Mouse (Mus musculus) lung, postnatal 0 days (tissue): ENCODE measurements around the gene Egfl7.

Experiments
- CTCF ChIP-seq: IDR thresholded peaks from 2 replicates; pipeline ENCODE4 v1.5.1; 2016; ENCODE audit warnings: antibody characterized with exemption, mild to moderate bottlenecking
- EP300 ChIP-seq: IDR thresholded peaks from 2 replicates; pipeline ENCODE4 v1.6.1; 2016; ENCODE audit warnings: antibody characterized with exemption, mild to moderate bottlenecking, control low read depth

DNA sequence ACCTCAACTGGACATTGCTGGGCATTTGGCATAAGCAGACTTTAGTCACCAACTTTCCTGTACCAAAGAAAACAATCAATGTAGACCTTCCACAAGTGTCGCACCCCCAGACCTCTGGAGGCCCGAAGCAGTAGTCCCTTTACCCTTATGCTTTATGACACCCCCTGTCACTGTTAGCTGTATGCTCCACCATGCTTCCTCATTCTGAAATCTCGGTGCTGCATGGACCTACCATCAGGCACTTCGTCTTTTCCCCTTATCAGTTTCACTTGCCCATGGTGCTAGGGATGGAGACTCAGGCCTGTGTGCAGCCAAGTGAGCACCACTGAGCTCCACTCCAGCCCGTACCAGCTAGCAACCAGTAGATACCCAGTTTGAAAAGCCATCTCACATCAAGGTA, 58.2 kb downstream of the Egfl7 start:
- no peak for TF ChIP-seq CTCF
- no peak for TF ChIP-seq EP300
